Mouse (Mus musculus): ENCODE measurements at regions not wholly inside any gene's neighbourhood (a gene's known extent, or its start where the extent isn't known, plus 50 kb on each side); places are given as distances from the start of the nearest gene placed in this dataset.

DNA sequence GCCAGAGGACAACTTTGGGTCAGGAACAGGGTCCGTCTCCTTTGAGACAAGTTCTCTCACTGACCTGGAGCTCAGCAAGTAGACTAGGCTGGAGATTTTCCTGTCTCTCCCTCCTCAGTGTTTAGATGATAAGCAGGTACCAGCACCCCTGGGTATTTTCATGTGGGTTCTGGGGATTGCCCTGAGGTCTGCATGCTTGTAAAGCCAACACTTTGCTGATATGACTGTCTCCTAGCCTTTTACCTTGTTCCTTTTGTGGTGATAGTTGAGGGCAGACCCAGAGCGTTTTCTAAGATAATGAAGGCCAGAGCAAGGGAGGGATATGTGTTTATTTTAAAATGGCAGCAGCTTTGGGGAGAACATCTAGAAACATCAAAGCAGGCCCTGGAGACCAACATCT, 114.1 kb upstream of the Cxcr4 start:
- Histone ChIP-seq H3K36me3 (ENCODE audit: control insufficient read depth, insufficient read depth, low read length) (no peaks in the 10 kb centered on the region), H3K4me1 (ENCODE audit: control insufficient read depth, insufficient read depth, low read length) (no peaks in the 10 kb centered on the region), H3K4me2 (ENCODE audit: low read length) (no peak overlapping the region), H3K9me3 (ENCODE audit: control insufficient read depth, low read length) (no peaks in the 10 kb centered on the region), H3K9ac (replicated peaks; ENCODE audit: low read length) (no peak overlapping the region), H3K27me3 (ENCODE audit: control insufficient read depth, insufficient read depth, low read length) (no peaks in the 10 kb centered on the region), H3K27ac (replicated peaks; ENCODE audit: low read depth, low read length) (no peak overlapping the region), H3K4me3 (replicated peaks; ENCODE audit: low read depth, low read length) (no peak overlapping the region)
- no peak for DNase-seq
- WGBS, result 85% methylated on average over 2 of the region's 2 CpGs
- no peak for ATAC-seq (ENCODE audit: low FRiP score, low TSS enrichment)

GRCm38 (mm10) chr1:128705071-128705503, 113.0 kb upstream of the Cxcr4 start:
- Histone ChIP-seq H3K9ac (replicated peaks; ENCODE audit: low read length) (no peak overlapping the region), H3K27ac (replicated peaks; ENCODE audit: low read depth, low read length) (no peak overlapping the region), H3K4me1 (ENCODE audit: control insufficient read depth, insufficient read depth, low read length) (no peaks in the 10 kb centered on the region), H3K9me3 (ENCODE audit: control insufficient read depth, low read length) (no peaks in the 10 kb centered on the region), H3K27me3 (ENCODE audit: control insufficient read depth, insufficient read depth, low read length) (no peaks in the 10 kb centered on the region), H3K4me2 (ENCODE audit: low read length) (no peak overlapping the region), H3K36me3 (ENCODE audit: control insufficient read depth, insufficient read depth, low read length) (no peaks in the 10 kb centered on the region), H3K4me3 (replicated peaks; ENCODE audit: low read depth, low read length) (no peak overlapping the region)
- DNase-seq (no peak), ATAC-seq (ENCODE audit: low FRiP score, low TSS enrichment) (no peak)
- 84% methylated on average over 3 of the region's 3 CpGs for WGBS

- Histone ChIP-seq H3K4me1 (ENCODE audit: control insufficient read depth, insufficient read depth, low read length) (no peaks in the 10 kb centered on the region), H3K9ac (replicated peaks; ENCODE audit: low read length) (no peak overlapping the region), H3K4me3 (replicated peaks; ENCODE audit: low read depth, low read length) (no peak overlapping the region), H3K27ac (replicated peaks; ENCODE audit: low read depth, low read length) (no peak overlapping the region), H3K9me3 (ENCODE audit: control insufficient read depth, low read length) (no peaks in the 10 kb centered on the region), H3K4me2 (ENCODE audit: low read length) (no peak overlapping the region), H3K36me3 (ENCODE audit: control insufficient read depth, insufficient read depth, low read length) (no peaks in the 10 kb centered on the region), H3K27me3 (ENCODE audit: control insufficient read depth, insufficient read depth, low read length) (no peaks in the 10 kb centered on the region)
- ATAC-seq (ENCODE audit: low FRiP score, low TSS enrichment) (no peak), DNase-seq (no peak)
- WGBS, result 69% methylated on average over 3 of the region's 3 CpGs
Observed at GRCm38 (mm10) chr1:128701326-128701725, 109.2 kb upstream of the Cxcr4 start.

DNA sequence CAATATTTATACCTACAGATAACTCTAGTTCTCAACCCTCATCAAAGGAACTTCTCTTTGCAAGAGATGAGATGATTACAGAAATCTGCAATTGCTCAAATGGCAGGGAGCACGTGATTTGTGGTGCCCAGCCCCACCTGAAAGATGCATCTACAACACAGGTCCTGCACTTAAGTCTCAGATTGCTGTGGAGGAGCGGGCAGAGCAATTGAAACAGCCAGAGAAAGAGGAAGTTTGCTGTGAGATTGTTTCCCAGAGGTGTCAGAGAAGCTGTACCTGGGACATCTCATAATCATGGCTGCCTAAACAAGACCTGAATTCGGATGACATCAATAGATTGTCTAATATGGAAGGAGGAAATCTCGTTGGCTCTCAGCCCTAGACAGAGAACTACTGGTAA, 105.9 kb upstream of the Cxcr4 start:
- WGBS, result 89% methylated on average over 4 of the region's 4 CpGs

DNA sequence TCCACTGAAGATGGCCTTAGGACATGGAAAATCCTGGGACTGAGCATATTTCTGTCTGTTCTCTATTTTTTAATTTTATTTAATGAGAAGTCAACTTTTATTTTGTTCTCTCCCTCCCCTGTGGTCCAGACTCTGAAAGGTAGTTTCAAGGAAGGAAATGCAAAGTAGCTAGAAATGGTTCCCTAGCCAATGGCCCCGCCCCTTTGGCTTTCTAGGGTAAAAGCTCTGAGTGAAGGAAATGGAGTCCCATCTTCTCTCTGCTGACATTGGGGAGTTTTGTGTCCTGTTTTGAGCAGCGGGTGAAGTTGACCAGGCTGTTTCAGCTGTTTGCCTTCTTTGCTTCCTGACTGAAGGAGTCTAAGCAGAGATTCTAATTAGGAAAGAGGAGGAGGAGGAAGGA, 103.8 kb upstream of the Cxcr4 start:
- Histone ChIP-seq H3K36me3 (ENCODE audit: control insufficient read depth, insufficient read depth, low read length) (no peaks in the 10 kb centered on the region), H3K4me1 (ENCODE audit: control insufficient read depth, insufficient read depth, low read length) (0 out of 2 replicates have a peak, but pooled peaks cover 6% of the 10 kb centered on the region), H3K27ac (replicated peaks; ENCODE audit: low read depth, low read length) (no peak overlapping the region), H3K9me3 (ENCODE audit: control insufficient read depth, low read length) (no peaks in the 10 kb centered on the region), H3K4me2 (ENCODE audit: low read length) (no peak overlapping the region), H3K27me3 (ENCODE audit: control insufficient read depth, insufficient read depth, low read length) (no peaks in the 10 kb centered on the region), H3K4me3 (replicated peaks; ENCODE audit: low read depth, low read length) (no peak overlapping the region), H3K9ac (replicated peaks; ENCODE audit: low read length) (no peak overlapping the region)
- 86% methylated on average over 2 of the region's 2 CpGs for WGBS
- no peak for DNase-seq
- ATAC-seq (ENCODE audit: low FRiP score, low TSS enrichment), result no peak

More for the DNA sequence above, 105.9 kb upstream of the Cxcr4 start:
- Histone ChIP-seq H3K27ac (replicated peaks; ENCODE audit: low read depth, low read length) (no peak overlapping the region), H3K4me3 (replicated peaks; ENCODE audit: low read depth, low read length) (no peak overlapping the region), H3K36me3 (ENCODE audit: control insufficient read depth, insufficient read depth, low read length) (no peaks in the 10 kb centered on the region), H3K4me1 (ENCODE audit: control insufficient read depth, insufficient read depth, low read length) (no peaks in the 10 kb centered on the region), H3K9me3 (ENCODE audit: control insufficient read depth, low read length) (no peaks in the 10 kb centered on the region), H3K27me3 (ENCODE audit: control insufficient read depth, insufficient read depth, low read length) (no peaks in the 10 kb centered on the region), H3K4me2 (ENCODE audit: low read length) (no peak overlapping the region), H3K9ac (replicated peaks; ENCODE audit: low read length) (no peak overlapping the region)
- ATAC-seq (ENCODE audit: low FRiP score, low TSS enrichment) (no peak), DNase-seq (no peak)

GRCm38 (mm10) chr1:128692799-128693198, 100.7 kb upstream of the Cxcr4 start:
- H3K9me3 ChIP-seq (ENCODE audit: control insufficient read depth, low read length), result no peaks in the 10 kb centered on the region
- ATAC-seq (ENCODE audit: low FRiP score, low TSS enrichment) (no peak), DNase-seq (no peak)

GRCm38 (mm10) chr1:128692313-128692712, 100.2 kb upstream of the Cxcr4 start:
- Histone ChIP-seq H3K27me3 (ENCODE audit: control insufficient read depth, insufficient read depth, low read length) (no peaks in the 10 kb centered on the region), H3K4me1 (ENCODE audit: control insufficient read depth, insufficient read depth, low read length) (peaks cover 16% of the 10 kb centered on the region), H3K4me3 (replicated peaks; ENCODE audit: low read depth, low read length) (no peak overlapping the region), H3K9me3 (ENCODE audit: control insufficient read depth, low read length) (no peaks in the 10 kb centered on the region), H3K4me2 (ENCODE audit: low read length) (no peak overlapping the region), H3K27ac (replicated peaks; ENCODE audit: low read depth, low read length) (no peak overlapping the region), H3K36me3 (ENCODE audit: control insufficient read depth, insufficient read depth, low read length) (no peaks in the 10 kb centered on the region), H3K9ac (replicated peaks; ENCODE audit: low read length) (no peak overlapping the region)
- whole genome bisulfite sequencing, result 5% methylated on average over 8 of the region's 8 CpGs
- peak; percentile 47 for DNase-seq
- no peak for ATAC-seq (ENCODE audit: low FRiP score, low TSS enrichment)

More at GRCm38 (mm10) chr1:128692799-128693198, 100.7 kb upstream of the Cxcr4 start:
- no peak overlapping the region for H3K4me3 ChIP-seq (replicated peaks; ENCODE audit: low read depth, low read length)
- H3K27me3 ChIP-seq (ENCODE audit: control insufficient read depth, insufficient read depth, low read length), result no peaks in the 10 kb centered on the region
- H3K9ac ChIP-seq (replicated peaks; ENCODE audit: low read length), result no peak overlapping the region
- no peaks in the 10 kb centered on the region for H3K36me3 ChIP-seq (ENCODE audit: control insufficient read depth, insufficient read depth, low read length)
- no peak overlapping the region for H3K4me2 ChIP-seq (ENCODE audit: low read length)
- no peak overlapping the region for H3K27ac ChIP-seq (replicated peaks; ENCODE audit: low read depth, low read length)
- H3K4me1 ChIP-seq (ENCODE audit: control insufficient read depth, insufficient read depth, low read length), result peaks cover 11% of the 10 kb centered on the region

- Histone ChIP-seq H3K9me3 (ENCODE audit: control insufficient read depth, low read length) (no peaks in the 10 kb centered on the region), H3K4me1 (ENCODE audit: control insufficient read depth, insufficient read depth, low read length) (peaks cover 25% of the 10 kb centered on the region), H3K27ac (replicated peaks; ENCODE audit: low read depth, low read length) (peak overlapping the region; percentile 52; the same call in 1 of the 2 replicates), H3K36me3 (ENCODE audit: control insufficient read depth, insufficient read depth, low read length) (no peaks in the 10 kb centered on the region), H3K9ac (replicated peaks; ENCODE audit: low read length) (no peak overlapping the region), H3K27me3 (ENCODE audit: control insufficient read depth, insufficient read depth, low read length) (no peaks in the 10 kb centered on the region), H3K4me2 (ENCODE audit: low read length) (peak overlapping the region; percentile 11; the same call in 1 of the 2 replicates), H3K4me3 (replicated peaks; ENCODE audit: low read depth, low read length) (no peak overlapping the region)
- ATAC-seq (ENCODE audit: low FRiP score, low TSS enrichment), result 0 out of 2 replicates have a peak, but pooled peaks have one; percentile 40
- peak; percentile 45 for DNase-seq
- 4% methylated on average over 9 of the region's 9 CpGs for WGBS
Observed at GRCm38 (mm10) chr1:128687236-128687927, 95.3 kb upstream of the Cxcr4 start.

GRCm38 (mm10) chr1:128685467-128686137, 93.5 kb upstream of the Cxcr4 start:
- peak; percentile 14 for DNase-seq
- no peaks in the 10 kb centered on the region for H3K9me3 ChIP-seq (ENCODE audit: control insufficient read depth, low read length)
- H3K27ac ChIP-seq (replicated peaks; ENCODE audit: low read depth, low read length), result no peak overlapping the region
- 26% methylated on average over 8 of the region's 8 CpGs for WGBS
- no peak overlapping the region for H3K9ac ChIP-seq (replicated peaks; ENCODE audit: low read length)
- H3K27me3 ChIP-seq (ENCODE audit: control insufficient read depth, insufficient read depth, low read length), result no peaks in the 10 kb centered on the region
- H3K4me3 ChIP-seq (replicated peaks; ENCODE audit: low read depth, low read length), result no peak overlapping the region
- no peaks in the 10 kb centered on the region for H3K36me3 ChIP-seq (ENCODE audit: control insufficient read depth, insufficient read depth, low read length)
- ATAC-seq (ENCODE audit: low FRiP score, low TSS enrichment), result no peak
- no peak overlapping the region for H3K4me2 ChIP-seq (ENCODE audit: low read length)
- peaks cover 24% of the 10 kb centered on the region for H3K4me1 ChIP-seq (ENCODE audit: control insufficient read depth, insufficient read depth, low read length)
